Mouse (Mus musculus) embryonic facial prominence, embryonic 11.5 days (tissue): ENCODE results near the gene Ddx3x. TPM values are rescaled to one million over a fixed set of nuclear protein-coding genes. Genes with fewer than 3 reads are reported as not detected.
A peak's percentile ranks its signal among the peaks of the same experiment; 100 is the strongest.
"Not testable (repeated sequence)": the region's sequence is repeated elsewhere in the genome, so short reads cannot be mapped to it uniquely, and the experiment has no call there.

Experiments used
- ATAC-seq: fragments of 200-750 bp; cut with Nextera tagmentation; replicated peaks from 2 replicates; pipeline ENCODE4 v1.8.0; 2017; ENCODE audit warnings: low read depth; ENCODE audit not compliant: insufficient number of reproducible peaks, low FRiP score, low TSS enrichment
- DNase-seq: peaks from one replicate; pipeline ENCODE4 v3.0.0-alpha.2; 2015; ENCODE audit warnings: low spot score
- H3K27ac ChIP-seq: fragments of 300-500 bp; sonication (generic); replicated peaks from 2 replicates; pipeline ENCODE4 v1.5.1; 2014; ENCODE audit warnings: mild to moderate bottlenecking, low read depth, low read length, control low read depth
- H3K27me3 ChIP-seq: fragments of 300-500 bp; sonication (generic); 2 replicates; pipeline ENCODE4 v1.6.1; 2014; ENCODE audit warnings: mild to moderate bottlenecking, low read length, moderate library complexity, mixed read lengths; ENCODE audit not compliant: control insufficient read depth, insufficient read depth
- H3K36me3 ChIP-seq: fragments of 300-500 bp; sonication (generic); replicated peaks from 2 replicates; pipeline ENCODE4 v1.6.1; 2014; ENCODE audit warnings: low read depth, mild to moderate bottlenecking, low read length, moderate library complexity, mixed read lengths; ENCODE audit not compliant: control insufficient read depth, insufficient read depth
- H3K4me1 ChIP-seq: fragments of 300-500 bp; sonication (generic); 2 replicates; pipeline ENCODE4 v1.6.1; 2014; ENCODE audit warnings: low read length, mixed read lengths; ENCODE audit not compliant: control insufficient read depth, insufficient read depth
- H3K4me2 ChIP-seq: fragments of 300-500 bp; sonication (generic); 2 replicates; pipeline ENCODE4 v1.6.1; 2014; ENCODE audit warnings: low read depth, mild to moderate bottlenecking, control low read depth, low read length, moderate library complexity
- H3K4me3 ChIP-seq: fragments of 300-500 bp; sonication (generic); 2 replicates; pipeline ENCODE4 v1.5.1; 2014; ENCODE audit warnings: low read depth, low read length, control low read depth
- H3K9ac ChIP-seq: fragments of 300-500 bp; sonication (generic); replicated peaks from 2 replicates; pipeline ENCODE4 v1.6.1; 2014; ENCODE audit warnings: mild to moderate bottlenecking, control low read depth, low read length
- H3K9me3 ChIP-seq: fragments of 300-500 bp; sonication (generic); replicated peaks from 2 replicates; pipeline ENCODE4 v1.6.1; 2016; ENCODE audit warnings: mild to moderate bottlenecking, low read length, inconsistent platforms, mixed read lengths; ENCODE audit not compliant: control insufficient read depth
- WGBS: fragments of 180-500 bp; shearing (Covaris S2); extraction: QIAGEN DNeasy Blood & Tissue Kit; methylation state at CpG from one replicate; pipeline ENCODE4 v1.1.7; 2014; 5-methylcytosine and 5-hydroxymethylcytosine counted together
- polyA plus RNA-seq: library from polyadenylated mRNA; unstranded; fragments of >200 nt; fragmentation: Nextera tagmentation; extraction: Ambion mirVana; gene quantifications from 2 replicates; pipeline ENCODE4 v1.2.1, GENCODE M21; 2014

Ddx3x gene
- polyA plus RNA-seq: 196 and 219 TPM in 2 replicates

- Histone ChIP-seq H3K27ac (peak within 1 kb of the TSS; percentile 86), H3K36me3 (no peaks in the 10 kb centered on the region; the same call in 1 of the 2 replicates), H3K4me3 (peak within 1 kb of the TSS; percentile 63), H3K27me3 (no peaks in the 10 kb centered on the region), H3K9me3 (no peaks in the 10 kb centered on the region), H3K9ac (peak within 1 kb of the TSS; percentile 87), H3K4me2 (peak within 1 kb of the TSS; percentile 56), H3K4me1 (no peaks in the 10 kb centered on the region)
- DNase-seq: peak; percentile 92
- ATAC-seq: peak; percentile 93
- WGBS: under 1% methylated on average over 57 of the region's 57 CpGs
Measured at GRCm38 (mm10) chrX:13280409-13281328, at the start of gene Ddx3x. Ddx3x (plus strand) TSS chrX:13280970.

DNA sequence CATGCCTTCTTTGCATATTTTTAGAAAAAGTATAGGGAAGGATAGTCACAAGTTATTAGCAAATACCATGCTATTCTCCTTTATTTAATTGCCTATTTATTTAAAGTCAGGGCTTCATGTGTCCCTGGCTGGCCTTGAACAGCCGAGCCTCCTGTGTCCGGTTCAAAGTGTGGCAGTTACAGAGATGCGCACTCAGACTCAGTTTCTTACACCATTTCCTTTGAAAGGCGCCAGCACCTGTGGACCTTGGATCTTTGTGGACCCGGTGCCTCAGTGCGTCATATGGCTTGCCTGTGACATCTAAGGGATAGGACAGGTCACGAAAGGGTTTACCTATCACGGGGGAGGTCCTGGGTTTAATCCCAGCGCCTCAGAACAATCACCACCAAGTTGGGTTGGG is 49.5 kb upstream of the Ddx3x start:
- Histone ChIP-seq H3K27ac (peak overlapping the region; percentile 35; the same call in 1 of the 2 replicates), H3K9ac (peak overlapping the region; percentile 29), H3K9me3 (no peaks in the 10 kb centered on the region), H3K4me2 (no peak overlapping the region; the same call in 1 of the 2 replicates), H3K4me3 (no peak overlapping the region), H3K36me3 (no peaks in the 10 kb centered on the region), H3K4me1 (no peaks in the 10 kb centered on the region), H3K27me3 (no peaks in the 10 kb centered on the region)
- 41% methylated on average over 9 of the region's 9 CpGs for WGBS
- ATAC-seq: no peak; the same call in 1 of the 2 replicates
- peak; percentile 2 for DNase-seq

DNA sequence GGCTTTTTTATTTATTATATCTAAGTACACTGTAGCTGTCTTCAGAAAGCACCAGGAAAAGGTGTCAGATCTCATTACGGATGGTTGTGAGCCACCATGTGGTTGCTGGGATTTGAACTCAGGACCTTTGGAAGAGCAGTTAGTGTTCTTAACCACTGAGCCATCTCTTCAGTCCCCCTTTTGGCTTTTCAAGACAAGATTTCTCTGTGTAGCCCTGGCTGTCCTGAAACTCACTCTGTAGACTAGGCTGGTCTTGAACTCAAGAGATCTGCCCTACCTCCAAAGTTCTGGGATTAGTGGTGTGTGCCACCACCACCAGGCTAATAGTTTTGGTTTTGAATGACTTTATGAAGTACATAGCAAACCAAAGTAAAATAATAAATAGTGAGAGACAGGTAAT is 47.9 kb upstream of the Ddx3x start:
- not testable (repeated sequence) for H3K9me3 ChIP-seq, H3K36me3 ChIP-seq, H3K27me3 ChIP-seq, H3K4me3 ChIP-seq, H3K9ac ChIP-seq, H3K27ac ChIP-seq, H3K4me2 ChIP-seq, H3K4me1 ChIP-seq, ATAC-seq, DNase-seq
- WGBS: 93% methylated on average over 1 of the region's 1 CpGs

DNA sequence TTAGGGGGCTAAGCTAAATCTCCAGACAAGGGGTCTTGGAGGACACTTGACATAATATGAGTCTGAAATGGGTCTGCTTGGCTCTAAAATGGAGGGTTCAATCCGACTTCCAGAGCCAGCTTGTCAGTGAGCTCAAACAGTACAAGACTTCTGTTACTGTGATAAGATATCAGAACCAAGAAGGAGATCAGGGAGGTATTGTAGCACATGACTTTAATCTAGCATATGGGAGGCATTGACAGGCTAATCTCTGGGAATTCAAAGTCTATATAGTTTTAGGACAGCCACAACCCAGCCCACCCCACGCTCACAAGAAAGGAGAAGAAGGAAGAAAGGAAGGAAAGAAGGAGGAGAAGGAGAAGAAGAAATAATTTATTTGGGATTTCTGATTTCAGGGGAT is 47.1 kb upstream of the Ddx3x start:
- Histone ChIP-seq H3K9ac (no peak overlapping the region), H3K4me2 (no peak overlapping the region), H3K9me3 (no peaks in the 10 kb centered on the region), H3K4me3 (no peak overlapping the region), H3K4me1 (no peaks in the 10 kb centered on the region), H3K27me3 (no peaks in the 10 kb centered on the region), H3K27ac (no peak overlapping the region), H3K36me3 (no peaks in the 10 kb centered on the region)
- ATAC-seq (no peak), DNase-seq (no peak)
- WGBS: 58% methylated on average over 2 of the region's 2 CpGs

DNA sequence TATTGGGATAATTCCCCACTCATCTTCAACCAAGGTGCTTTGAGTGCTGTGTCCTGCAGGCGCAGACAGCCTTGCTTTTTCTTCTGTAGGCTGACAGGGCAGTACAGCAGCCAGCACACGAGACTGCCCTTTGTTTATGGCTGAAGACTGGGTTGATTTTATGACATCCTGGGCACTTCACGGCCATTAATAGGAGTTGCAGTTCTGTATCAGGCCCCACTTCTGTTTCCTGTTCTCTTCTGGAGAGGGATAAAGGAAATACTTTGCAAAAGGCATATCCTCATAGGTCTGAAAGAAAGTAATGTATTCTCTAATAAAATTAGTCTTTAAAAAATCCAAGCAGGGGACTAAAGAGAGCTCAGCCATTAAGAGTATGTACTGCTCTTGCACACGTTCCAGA is 46.1 kb upstream of the Ddx3x start:
- no peaks in the 10 kb centered on the region for H3K27me3 ChIP-seq
- no peak overlapping the region for H3K27ac ChIP-seq
- H3K9me3 ChIP-seq: no peaks in the 10 kb centered on the region
- no peak for DNase-seq
- ATAC-seq: no peak
- no peak overlapping the region for H3K9ac ChIP-seq
- H3K4me3 ChIP-seq: no peak overlapping the region
- no peaks in the 10 kb centered on the region for H3K36me3 ChIP-seq
- no peak overlapping the region for H3K4me2 ChIP-seq
- 70% methylated on average over 4 of the region's 4 CpGs for WGBS
- no peaks in the 10 kb centered on the region for H3K4me1 ChIP-seq

GRCm38 (mm10) chrX:13236100-13236568 is 44.6 kb upstream of the Ddx3x start:
- no peaks in the 10 kb centered on the region for H3K27me3 ChIP-seq

GRCm38 (mm10) chrX:13239455-13239854 is 41.3 kb upstream of the Ddx3x start:
- DNase-seq: no peak
- no peaks in the 10 kb centered on the region for H3K27me3 ChIP-seq
- ATAC-seq: no peak

More at GRCm38 (mm10) chrX:13236100-13236568, 44.6 kb upstream of the Ddx3x start:
- Histone ChIP-seq H3K27ac (peak overlapping the region; percentile 20; the same call in 1 of the 2 replicates), H3K4me1 (no peaks in the 10 kb centered on the region), H3K9me3 (no peaks in the 10 kb centered on the region), H3K4me3 (no peak overlapping the region), H3K4me2 (no peak overlapping the region), H3K9ac (no peak overlapping the region), H3K36me3 (no peaks in the 10 kb centered on the region)
- 39% methylated on average over 2 of the region's 2 CpGs for WGBS
- peak; percentile 62 for DNase-seq
- ATAC-seq: peak; percentile 35; the same call in 1 of the 2 replicates

More at GRCm38 (mm10) chrX:13239455-13239854, 41.3 kb upstream of the Ddx3x start:
- H3K4me3 ChIP-seq: no peak overlapping the region
- H3K4me1 ChIP-seq: no peaks in the 10 kb centered on the region
- H3K9me3 ChIP-seq: no peaks in the 10 kb centered on the region
- no peak overlapping the region for H3K9ac ChIP-seq
- H3K4me2 ChIP-seq: no peak overlapping the region
- 89% methylated on average over 6 of the region's 6 CpGs for WGBS
- no peaks in the 10 kb centered on the region for H3K36me3 ChIP-seq
- H3K27ac ChIP-seq: no peak overlapping the region
